Mouse (Mus musculus) spleen, adult 10 weeks (tissue): ENCODE results near the gene Rtraf. TPM values are rescaled to one million over a fixed set of nuclear protein-coding genes. Genes with fewer than 3 reads are reported as not detected.

Source experiments
- polyA plus RNA-seq: library from polyadenylated mRNA; stranded (reverse); fragments of 350-450 nt; fragmentation: Illumina TruSeq; extraction: RNeasy Lipid Tissue Mini Kit (QIAGEN cat#74804); gene quantifications from one replicate; pipeline ENCODE4 v1.2.3, GENCODE M21; 2015; ENCODE audit warnings: low replicate concordance; ENCODE audit not compliant: insufficient read depth

The Rtraf gene
- 149 TPM for polyA plus RNA-seq

GRCm38 (mm10) chr14:19823321-19824142 is at the start of gene Rtraf:
TSS of gene Rtraf (minus strand) at chr14:19823824.

Other genes starting within 250 kb of the Rtraf start
- gene Gm2237, start 238.7 kb downstream of the Rtraf start, polyA plus RNA-seq, result 8.3 TPM
- not detected for gene Gm5458, start 221.2 kb downstream of the Rtraf start, polyA plus RNA-seq
- 10.0 TPM for gene Nid2, start 72.6 kb downstream of the Rtraf start, polyA plus RNA-seq
- 67.2 TPM for gene Gng2, start 153.8 kb upstream of the Rtraf start, polyA plus RNA-seq